Mouse (Mus musculus) spleen, adult 2 months (tissue): Measurements from ENCODE around the gene Ntm. TPM values are rescaled to one million over a fixed set of nuclear protein-coding genes. Genes with fewer than 3 reads are reported as not detected.

Experiments used
- DNase-seq, 2 experiments: peaks; one replicate each; pipeline versions ENCODE4 v3.0.0 to v3.0.0-alpha.2; 2012 to 2021; ENCODE audit warnings: low spot score in 2 of 2, low read depth in 1 of 2
- H3K27ac ChIP-seq: fragments of 200-500 bp; 2 replicates; pipeline ENCODE4 v1.5.1; 2012; ENCODE audit warnings: low read length, inconsistent platforms; ENCODE audit not compliant: insufficient read depth
- H3K27me3 ChIP-seq: fragments of 200-500 bp; 2 replicates; pipeline ENCODE4 v1.6.1; 2012; ENCODE audit warnings: mild to moderate bottlenecking, moderate library complexity, low read length, inconsistent platforms; ENCODE audit not compliant: control insufficient read depth, insufficient read depth
- H3K36me3 ChIP-seq: fragments of 200-500 bp; 2 replicates; pipeline ENCODE4 v1.6.1; 2012; ENCODE audit warnings: mild to moderate bottlenecking, low read length, inconsistent platforms; ENCODE audit not compliant: control insufficient read depth, insufficient read depth
- H3K4me1 ChIP-seq: fragments of 200-500 bp; 2 replicates; pipeline ENCODE4 v1.6.1; 2011; ENCODE audit warnings: inconsistent platforms; ENCODE audit not compliant: control insufficient read depth, insufficient read depth, insufficient read length
- H3K4me3 ChIP-seq: fragments of 200-500 bp; 2 replicates; pipeline ENCODE4 v1.5.1; 2011; ENCODE audit warnings: mild to moderate bottlenecking, inconsistent platforms; ENCODE audit not compliant: insufficient read depth, insufficient read length; ENCODE audit errors: extremely low read depth
- CTCF ChIP-seq: fragments of 200-500 bp; IDR thresholded peaks from 2 replicates; pipeline ENCODE4 v1.5.1; 2011; ENCODE audit warnings: mild to moderate bottlenecking, inconsistent platforms; ENCODE audit not compliant: insufficient read depth, insufficient read length, insufficient replicate concordance; ENCODE audit errors: extremely low read depth
- POLR2A ChIP-seq: fragments of 200-500 bp; IDR thresholded peaks from 2 replicates; pipeline ENCODE4 v1.6.1; 2011; ENCODE audit warnings: low read depth, low read length, inconsistent platforms
- WGBS: fragments of 180-500 bp; shearing (Covaris S2); methylation state at CpG from one replicate; pipeline ENCODE4 v1.1.7; 2018; 5-methylcytosine and 5-hydroxymethylcytosine counted together
- polyA plus RNA-seq: library from polyadenylated mRNA; depleted of rRNA; stranded (reverse); fragments of >200 nt; gene quantifications from 2 replicates; pipeline ENCODE4 v1.2.3, GENCODE M21; 2012

Ntm gene
- polyA plus RNA-seq, 1 experiment = 0.18 TPM

- WGBS = 63% methylated on average over 3 of the region's 3 CpGs
- no peak overlapping the region for H3K27ac ChIP-seq
- DNase-seq = no peak
- no peaks in the 10 kb centered on the region for H3K4me1 ChIP-seq
- H3K36me3 ChIP-seq = no peaks in the 10 kb centered on the region
- TF ChIP-seq POLR2A = no peak
- TF ChIP-seq CTCF = no peak
- H3K27me3 ChIP-seq = no peaks in the 10 kb centered on the region
- no peak overlapping the region for H3K4me3 ChIP-seq
Measured at GRCm38 (mm10) chr9:29106771-29107170, 856.2 kb downstream of the Ntm start.

DNA sequence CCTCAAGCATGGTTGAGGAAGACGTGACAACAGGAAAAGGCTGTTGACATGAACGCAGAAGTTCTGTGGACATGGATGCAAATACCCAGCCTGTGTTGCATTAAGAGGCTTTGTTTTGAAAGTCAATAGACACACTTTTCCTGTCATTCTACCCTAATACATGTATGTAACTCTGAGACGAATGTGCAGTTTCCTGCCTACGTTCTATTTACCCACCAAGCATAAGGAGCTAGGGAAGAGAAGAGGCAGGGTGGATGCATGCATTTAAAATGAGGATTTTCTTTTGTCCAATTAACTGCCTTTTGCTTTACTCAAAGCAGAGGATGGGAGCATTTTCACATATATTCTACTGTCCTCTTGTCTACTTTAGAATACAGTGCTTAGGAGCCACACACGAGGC is 858.5 kb downstream of the Ntm start:
- Histone ChIP-seq H3K4me1 (no peaks in the 10 kb centered on the region), H3K27ac (no peak overlapping the region), H3K36me3 (no peaks in the 10 kb centered on the region), H3K4me3 (no peak overlapping the region), H3K27me3 (no peaks in the 10 kb centered on the region)
- 68% methylated on average over 5 of the region's 5 CpGs for WGBS
- DNase-seq = no peak
- no peak for TF ChIP-seq POLR2A

DNA sequence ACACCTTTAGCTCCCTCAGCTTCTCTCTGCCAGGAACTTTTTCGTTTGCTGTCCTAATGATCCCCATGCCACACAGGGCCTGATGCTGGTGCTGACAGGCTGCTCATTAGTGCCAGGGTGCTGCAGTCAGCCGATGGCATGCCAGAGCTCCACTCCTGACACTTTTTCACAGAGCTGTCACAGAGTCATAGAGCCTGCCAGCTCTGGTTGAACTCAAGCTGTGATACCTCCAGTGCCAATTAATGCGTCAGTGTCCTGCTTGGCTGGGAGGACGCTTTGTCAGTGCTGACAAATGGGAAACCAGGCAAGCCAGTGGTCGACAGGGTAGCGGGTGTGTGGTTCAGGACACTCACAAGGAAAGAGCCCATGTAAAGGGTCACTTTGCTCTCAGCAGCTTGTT is 858.9 kb downstream of the Ntm start:
- no peaks in the 10 kb centered on the region for H3K4me1 ChIP-seq
- no peaks in the 10 kb centered on the region for H3K27me3 ChIP-seq
- TF ChIP-seq CTCF (no peak), POLR2A (no peak)
- no peaks in the 10 kb centered on the region for H3K36me3 ChIP-seq
- 70% methylated on average over 6 of the region's 6 CpGs for WGBS
- DNase-seq = no peak
- no peak overlapping the region for H3K4me3 ChIP-seq
- no peak overlapping the region for H3K27ac ChIP-seq

DNA sequence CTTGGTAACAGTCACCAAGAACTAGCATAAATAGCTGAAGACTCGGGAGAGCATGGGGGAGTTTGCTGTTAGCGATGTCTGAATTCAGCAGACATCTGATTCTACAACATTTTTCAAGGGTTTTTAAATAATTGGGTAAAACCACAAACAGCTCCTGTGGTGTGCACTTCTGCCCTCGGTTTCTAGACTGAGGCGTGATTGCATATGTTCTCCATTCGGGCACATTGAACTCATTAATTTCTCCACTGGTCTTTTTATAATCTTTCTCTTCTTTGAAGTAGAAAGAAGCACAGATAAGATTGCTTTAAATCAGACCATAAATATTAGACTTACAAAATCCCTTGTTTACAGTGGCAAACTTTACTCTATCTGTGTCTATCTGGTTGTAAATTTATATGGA is 862.3 kb downstream of the Ntm start:
- H3K4me1 ChIP-seq = no peaks in the 10 kb centered on the region
- no peaks in the 10 kb centered on the region for H3K36me3 ChIP-seq
- WGBS = 81% methylated on average over 5 of the region's 5 CpGs
- H3K27ac ChIP-seq = no peak overlapping the region
- H3K27me3 ChIP-seq = no peaks in the 10 kb centered on the region
- DNase-seq = no peak
- no peak overlapping the region for H3K4me3 ChIP-seq
- TF ChIP-seq CTCF (no peak), POLR2A (no peak)

- DNase-seq = no peak
- Histone ChIP-seq H3K4me1 (no peaks in the 10 kb centered on the region), H3K27me3 (no peaks in the 10 kb centered on the region), H3K36me3 (no peaks in the 10 kb centered on the region), H3K27ac (no peak overlapping the region), H3K4me3 (no peak overlapping the region)
- TF ChIP-seq POLR2A (no peak), CTCF (no peak)
Measured at GRCm38 (mm10) chr9:29092443-29092842, 870.5 kb downstream of the Ntm start.

- no peaks in the 10 kb centered on the region for H3K27me3 ChIP-seq
- no peaks in the 10 kb centered on the region for H3K4me1 ChIP-seq
- 65% methylated on average over 5 of the region's 5 CpGs for WGBS
- DNase-seq = no peak
- no peak overlapping the region for H3K27ac ChIP-seq
- TF ChIP-seq POLR2A (no peak), CTCF (no peak)
- H3K36me3 ChIP-seq = no peaks in the 10 kb centered on the region
- no peak overlapping the region for H3K4me3 ChIP-seq
Measured at GRCm38 (mm10) chr9:29088657-29089056, 874.3 kb downstream of the Ntm start.

GRCm38 (mm10) chr9:29087656-29088055 is 875.3 kb downstream of the Ntm start:
- no peak for TF ChIP-seq POLR2A
- no peak for TF ChIP-seq CTCF
- Histone ChIP-seq H3K4me1 (no peaks in the 10 kb centered on the region), H3K27me3 (no peaks in the 10 kb centered on the region), H3K4me3 (no peak overlapping the region), H3K36me3 (no peaks in the 10 kb centered on the region), H3K27ac (no peak overlapping the region)
- 73% methylated on average over 4 of the region's 4 CpGs for WGBS
- no peak for DNase-seq
